Mouse (Mus musculus): Measurements from ENCODE around the gene Mtor. TPM values are rescaled to one million over a fixed set of nuclear protein-coding genes. Genes with fewer than 3 reads are reported as not detected.
A peak's percentile ranks its signal among the peaks of the same experiment; 100 is the strongest.

Mtor gene
- polyA plus RNA-seq, 1 experiment from 2014 or later, result 12.7 TPM

DNA sequence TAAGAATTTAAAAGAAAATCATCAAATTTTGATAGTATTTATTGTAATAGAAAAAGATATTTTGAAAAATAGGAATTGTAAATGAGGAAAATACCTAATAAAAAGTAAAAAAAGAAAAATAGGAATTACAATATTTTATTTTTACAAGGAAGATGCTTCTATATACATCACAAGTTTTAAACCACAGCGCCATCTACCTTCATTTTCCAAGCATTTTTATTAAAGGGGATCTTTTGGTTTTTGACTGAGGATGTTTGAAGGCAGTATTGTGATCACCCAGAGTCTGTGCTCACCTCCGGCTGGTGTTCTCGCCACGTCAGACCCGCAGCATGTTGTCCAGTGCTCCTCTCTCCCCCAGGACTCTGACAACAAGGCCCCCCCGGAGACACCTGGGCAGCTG lies 46.7 kb downstream of the Mtor start:
- Histone ChIP-seq H3K4me1 (replicated peaks) (peaks cover 12% of the 10 kb centered on the region), H3K27me3 (no peaks in the 10 kb centered on the region), H3K36me3 (peaks cover 43% of the 10 kb centered on the region), H3K4me2 (no peak overlapping the region), H3K27ac (no peak overlapping the region), H3K9ac (no peak overlapping the region), H3K9me3 (replicated peaks) (no peaks in the 10 kb centered on the region), H3K4me3 (no peak overlapping the region)
- no peak for ATAC-seq (replicated peaks; ENCODE audit: insufficient number of reproducible peaks, insufficient read depth, low FRiP score, low read depth)
- WGBS, result 91% methylated on average over 6 of the region's 6 CpGs

DNA sequence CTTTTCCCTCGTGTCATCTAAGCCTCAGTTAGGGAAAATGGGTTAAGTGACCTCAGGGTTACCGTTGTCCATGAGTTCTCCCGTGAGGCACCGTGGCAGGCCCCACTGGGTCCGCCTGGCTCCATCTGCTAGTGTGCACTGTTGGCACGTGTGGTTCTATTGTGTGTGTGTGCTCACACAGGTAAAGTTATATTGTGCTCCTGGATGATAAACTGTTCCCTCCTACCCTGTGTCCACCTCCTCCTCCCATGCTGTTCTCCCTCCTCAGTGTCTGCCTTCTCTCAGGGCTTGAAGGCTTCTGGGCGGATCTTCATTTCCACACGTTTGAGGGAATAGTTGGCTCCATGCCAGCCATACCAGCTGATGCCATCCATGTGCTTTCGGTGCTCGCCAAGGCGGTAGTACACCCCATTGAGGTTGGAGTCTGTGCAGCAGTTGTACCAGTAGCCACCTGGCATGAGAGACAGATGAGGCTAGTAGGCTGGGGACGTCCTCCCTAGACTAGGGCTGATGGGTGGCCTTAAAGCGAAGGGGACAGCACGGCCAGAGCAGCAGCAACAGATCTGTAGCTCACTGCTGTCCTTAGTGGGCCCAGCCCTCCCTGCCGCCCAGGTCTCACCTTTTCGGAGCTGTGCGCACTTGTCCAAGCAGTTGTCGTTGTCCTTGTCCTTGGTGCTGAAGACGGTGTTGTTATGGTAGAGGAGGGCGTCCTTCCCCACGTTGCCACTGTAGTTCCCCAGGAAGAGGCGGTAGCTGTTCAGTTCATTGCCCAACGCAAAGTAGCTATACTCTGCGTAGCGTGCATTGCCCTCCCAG lies 47.7 kb downstream of the Mtor start:
- no peak overlapping the region for H3K9ac ChIP-seq
- no peaks in the 10 kb centered on the region for H3K27me3 ChIP-seq
- WGBS, result 83% methylated on average over 25 of the region's 25 CpGs
- H3K4me3 ChIP-seq, result no peak overlapping the region
- no peaks in the 10 kb centered on the region for H3K9me3 ChIP-seq (replicated peaks)
- ATAC-seq (replicated peaks; ENCODE audit: insufficient number of reproducible peaks, insufficient read depth, low FRiP score, low read depth), result no peak
- H3K36me3 ChIP-seq, result peaks cover 39% of the 10 kb centered on the region
- H3K27ac ChIP-seq, result no peak overlapping the region
- H3K4me2 ChIP-seq, result no peak overlapping the region
- peaks cover 7% of the 10 kb centered on the region; the same call in 1 of the 2 replicates for H3K4me1 ChIP-seq (replicated peaks)

DNA sequence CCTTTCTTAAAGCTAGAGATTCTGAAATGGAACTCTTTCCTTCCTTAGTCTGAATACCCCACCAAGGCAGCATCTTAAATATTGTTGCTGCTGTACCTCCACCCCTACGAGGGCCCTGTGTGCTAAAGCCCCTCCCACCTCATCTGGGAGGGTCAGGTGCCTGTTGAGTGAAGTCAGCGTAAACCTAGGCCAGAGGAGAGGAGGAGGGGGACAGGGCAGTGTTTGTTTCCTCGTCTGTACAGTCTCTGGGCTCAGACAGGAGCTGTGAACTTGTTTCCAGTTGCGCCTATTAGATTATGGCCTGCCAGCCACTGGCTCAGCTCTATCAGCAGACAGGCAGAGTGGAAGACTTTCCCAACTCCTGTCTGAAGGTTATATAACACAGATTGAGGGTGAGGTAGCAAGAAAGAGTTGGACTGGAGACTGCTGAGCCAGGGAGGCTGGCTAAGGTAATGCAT lies 52.0 kb downstream of the Mtor start, which contains the start of gene Angptl7:
Gene Angptl7, minus strand, starts transcription at position 51 of the 458 bp plus-strand sequence.
- H3K4me2 ChIP-seq, result no peak within 1 kb of the TSS
- no peak within 1 kb of the TSS for H3K4me3 ChIP-seq
- peaks cover 10% of the 10 kb centered on the region; the same call in 1 of the 2 replicates for H3K4me1 ChIP-seq (replicated peaks)
- 0 out of 2 replicates have a peak within 1 kb of the TSS, but pooled peaks have one; percentile 26 for H3K27ac ChIP-seq
- no peak within 1 kb of the TSS for H3K9ac ChIP-seq
- peak; percentile 37; the same call in 1 of the 2 replicates for ATAC-seq (replicated peaks; ENCODE audit: insufficient number of reproducible peaks, insufficient read depth, low FRiP score, low read depth)
- WGBS, result 35% methylated on average over 4 of the region's 4 CpGs
- no peaks in the 10 kb centered on the region for H3K27me3 ChIP-seq
- no peaks in the 10 kb centered on the region for H3K9me3 ChIP-seq (replicated peaks)
- peaks cover 41% of the 10 kb centered on the region; the same call in 1 of the 2 replicates for H3K36me3 ChIP-seq

DNA sequence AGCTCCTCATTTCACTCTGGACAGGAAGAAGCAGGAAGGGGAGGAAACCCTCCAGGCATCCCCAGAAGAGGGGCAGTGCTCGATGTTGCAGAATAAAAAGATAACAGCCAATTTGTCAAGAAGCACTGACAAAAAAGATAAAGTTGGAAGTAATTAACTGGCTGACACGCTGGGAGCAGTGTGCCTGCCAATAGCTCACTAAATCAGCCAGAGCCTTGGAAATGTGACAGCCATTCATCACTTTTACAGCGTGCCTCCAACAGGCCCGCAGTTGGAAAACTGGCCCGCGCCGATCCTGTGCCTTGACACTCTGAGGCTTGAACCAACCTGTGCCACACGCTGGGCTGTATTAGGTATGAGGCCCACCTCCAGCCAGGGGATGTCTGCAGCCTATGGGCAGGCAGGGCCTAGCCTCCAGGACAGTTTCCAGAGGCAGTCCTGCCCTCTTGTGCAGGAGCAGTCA lies 56.1 kb downstream of the Mtor start:
- Histone ChIP-seq H3K4me2 (no peak overlapping the region), H3K27ac (no peak overlapping the region), H3K4me3 (no peak overlapping the region), H3K27me3 (no peaks in the 10 kb centered on the region), H3K9me3 (replicated peaks) (no peaks in the 10 kb centered on the region), H3K4me1 (replicated peaks) (peaks cover 10% of the 10 kb centered on the region; the same call in 1 of the 2 replicates), H3K36me3 (peaks cover 35% of the 10 kb centered on the region), H3K9ac (no peak overlapping the region)
- 53% methylated on average over 8 of the region's 8 CpGs for WGBS
- 0 out of 2 replicates have a peak, but pooled peaks have one; percentile 32 for ATAC-seq (replicated peaks; ENCODE audit: insufficient number of reproducible peaks, insufficient read depth, low FRiP score, low read depth)

DNA sequence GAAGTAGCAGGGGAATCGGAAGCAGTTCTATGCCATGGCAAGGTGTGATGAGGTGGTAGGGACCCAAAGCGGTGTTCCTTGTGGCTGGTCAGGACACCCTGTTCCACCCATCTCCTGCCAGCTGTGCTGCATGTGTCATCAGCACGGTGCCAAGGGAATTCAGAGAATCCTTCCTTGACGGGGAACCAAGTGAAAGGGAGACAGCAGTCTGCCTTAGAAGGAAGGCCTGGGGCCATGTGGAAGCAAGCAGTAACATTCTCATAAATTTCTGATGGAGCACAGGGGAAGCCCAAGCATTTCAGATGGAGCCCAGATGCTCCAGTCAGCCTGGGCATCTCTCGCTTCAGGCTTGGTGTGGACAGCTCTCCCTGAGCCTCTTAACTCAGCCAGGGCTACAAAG lies 59.2 kb downstream of the Mtor start:
- WGBS, result 77% methylated on average over 5 of the region's 5 CpGs
- H3K4me2 ChIP-seq, result no peak overlapping the region

GRCm38 (mm10) chr4:148508084-148508849 lies 59.9 kb downstream of the Mtor start:
- Histone ChIP-seq H3K4me3 (no peak overlapping the region), H3K9ac (no peak overlapping the region), H3K27ac (no peak overlapping the region), H3K36me3 (peaks cover 21% of the 10 kb centered on the region), H3K27me3 (no peaks in the 10 kb centered on the region), H3K4me2 (no peak overlapping the region), H3K9me3 (replicated peaks) (no peaks in the 10 kb centered on the region), H3K4me1 (replicated peaks) (peaks cover 10% of the 10 kb centered on the region; the same call in 1 of the 2 replicates)
- WGBS, result 91% methylated on average over 14 of the region's 14 CpGs
- no peak for ATAC-seq (replicated peaks; ENCODE audit: insufficient number of reproducible peaks, insufficient read depth, low FRiP score, low read depth)

More for the DNA sequence above, 59.2 kb downstream of the Mtor start:
- no peak for ATAC-seq (replicated peaks; ENCODE audit: insufficient number of reproducible peaks, insufficient read depth, low FRiP score, low read depth)
- no peak overlapping the region for H3K9ac ChIP-seq
- no peaks in the 10 kb centered on the region for H3K9me3 ChIP-seq (replicated peaks)
- peaks cover 18% of the 10 kb centered on the region for H3K36me3 ChIP-seq
- H3K4me3 ChIP-seq, result no peak overlapping the region
- H3K27ac ChIP-seq, result no peak overlapping the region
- peaks cover 10% of the 10 kb centered on the region; the same call in 1 of the 2 replicates for H3K4me1 ChIP-seq (replicated peaks)
- no peaks in the 10 kb centered on the region for H3K27me3 ChIP-seq

GRCm38 (mm10) chr4:148509450-148510084 lies 61.2 kb downstream of the Mtor start:
- Histone ChIP-seq H3K36me3 (peaks cover 30% of the 10 kb centered on the region), H3K4me2 (no peak overlapping the region), H3K27me3 (no peaks in the 10 kb centered on the region), H3K4me1 (replicated peaks) (0 out of 2 replicates have a peak, but pooled peaks cover 5% of the 10 kb centered on the region), H3K9ac (no peak overlapping the region), H3K4me3 (no peak overlapping the region), H3K9me3 (replicated peaks) (no peaks in the 10 kb centered on the region), H3K27ac (no peak overlapping the region)
- WGBS, result 79% methylated on average over 8 of the region's 8 CpGs
- ATAC-seq (replicated peaks; ENCODE audit: insufficient number of reproducible peaks, insufficient read depth, low FRiP score, low read depth), result no peak

DNA sequence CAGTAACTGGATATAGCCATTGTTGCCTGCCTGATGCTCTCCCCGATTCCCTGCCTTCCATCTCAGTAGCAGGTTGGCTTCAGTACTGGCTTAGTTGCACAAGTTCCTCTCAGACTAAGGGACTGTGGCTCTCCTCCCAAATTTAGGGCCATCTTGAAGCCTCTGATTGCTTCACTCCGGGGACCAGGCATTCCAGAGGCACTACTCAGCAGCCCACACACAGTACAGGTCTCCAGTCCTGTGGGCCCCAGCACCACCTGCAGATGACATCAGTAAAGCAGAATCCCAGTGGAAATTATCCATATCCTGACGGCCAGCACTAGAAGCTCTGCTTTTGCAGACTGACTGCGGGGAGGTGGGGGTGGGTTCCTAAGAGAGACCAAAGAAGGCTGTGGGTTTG lies 62.3 kb downstream of the Mtor start:
- no peak overlapping the region for H3K4me2 ChIP-seq
- H3K4me1 ChIP-seq (replicated peaks), result no peaks in the 10 kb centered on the region
- H3K4me3 ChIP-seq, result no peak overlapping the region
- no peak overlapping the region for H3K27ac ChIP-seq
- no peaks in the 10 kb centered on the region for H3K9me3 ChIP-seq (replicated peaks)
- ATAC-seq (replicated peaks; ENCODE audit: insufficient number of reproducible peaks, insufficient read depth, low FRiP score, low read depth), result no peak
- no peak overlapping the region for H3K9ac ChIP-seq
- H3K27me3 ChIP-seq, result no peaks in the 10 kb centered on the region
- peaks cover 41% of the 10 kb centered on the region for H3K36me3 ChIP-seq
- 71% methylated on average over 4 of the region's 4 CpGs for WGBS

DNA sequence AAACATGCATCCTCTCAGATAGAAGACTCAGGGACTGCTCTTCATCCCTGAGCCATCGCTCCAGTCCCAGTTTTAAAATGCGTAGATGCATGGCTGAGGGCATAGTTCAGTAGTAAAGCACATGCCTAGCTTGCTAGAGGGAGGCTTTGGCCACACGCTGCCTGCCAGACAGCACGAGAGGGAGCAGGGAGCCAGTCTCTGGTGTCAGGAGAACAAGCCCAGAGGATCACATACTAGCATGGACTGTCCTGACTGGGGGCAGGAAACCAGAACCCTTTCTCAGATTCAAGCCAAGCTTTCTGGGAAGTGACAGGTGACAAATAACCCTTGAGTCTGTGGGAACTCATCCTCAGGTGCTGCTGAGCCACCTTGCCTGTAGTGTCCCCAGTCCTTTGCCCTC lies 62.9 kb downstream of the Mtor start:
- no peak overlapping the region for H3K9ac ChIP-seq
- no peak overlapping the region for H3K27ac ChIP-seq
- peaks cover 45% of the 10 kb centered on the region for H3K36me3 ChIP-seq
- 95% methylated on average over 4 of the region's 4 CpGs for WGBS
- no peaks in the 10 kb centered on the region for H3K9me3 ChIP-seq (replicated peaks)
- H3K4me2 ChIP-seq, result no peak overlapping the region
- ATAC-seq (replicated peaks; ENCODE audit: insufficient number of reproducible peaks, insufficient read depth, low FRiP score, low read depth), result no peak
- no peaks in the 10 kb centered on the region for H3K4me1 ChIP-seq (replicated peaks)
- H3K27me3 ChIP-seq, result no peaks in the 10 kb centered on the region
- H3K4me3 ChIP-seq, result no peak overlapping the region

DNA sequence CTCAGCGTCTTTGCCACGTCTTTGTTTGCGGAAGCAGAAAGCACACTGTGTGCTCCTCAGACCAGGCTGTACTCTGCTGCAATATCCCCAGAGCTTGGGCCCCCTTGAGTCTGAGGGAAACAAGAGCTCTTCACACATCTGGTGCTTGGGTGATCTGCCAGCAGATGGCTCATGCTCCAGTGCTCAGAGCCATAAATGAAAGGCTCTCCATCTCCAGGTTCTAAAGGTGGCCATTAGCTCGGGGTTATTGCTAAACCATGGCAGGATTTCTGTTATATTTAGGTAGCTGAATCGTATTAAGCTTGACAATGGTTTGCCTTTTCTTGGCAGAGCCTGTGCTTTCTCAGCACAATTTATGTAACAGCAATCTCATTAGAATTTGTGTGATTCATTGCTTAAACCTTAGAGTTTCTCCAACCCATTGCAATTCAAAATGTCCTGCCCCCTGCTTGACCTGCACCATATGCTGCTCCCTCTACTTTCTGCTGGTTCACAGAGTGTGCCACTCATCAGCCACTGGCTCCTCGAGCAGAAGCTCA lies 64.7 kb downstream of the Mtor start:
- H3K9ac ChIP-seq, result no peak overlapping the region
- no peak overlapping the region for H3K4me2 ChIP-seq
- peaks cover 4% of the 10 kb centered on the region; the same call in 1 of the 2 replicates for H3K4me1 ChIP-seq (replicated peaks)
- no peak overlapping the region for H3K4me3 ChIP-seq
- H3K27me3 ChIP-seq, result no peaks in the 10 kb centered on the region
- H3K9me3 ChIP-seq (replicated peaks), result no peaks in the 10 kb centered on the region
- peaks cover 53% of the 10 kb centered on the region for H3K36me3 ChIP-seq
- H3K27ac ChIP-seq, result no peak overlapping the region
- no peak for ATAC-seq (replicated peaks; ENCODE audit: insufficient number of reproducible peaks, insufficient read depth, low FRiP score, low read depth)
- WGBS, result 68% methylated on average over 6 of the region's 6 CpGs
